Mouse (Mus musculus) erythroblast, adult 5-6 weeks (primary cell): Measurements from ENCODE around the gene 1110002E22Rik. TPM values are rescaled to one million over a fixed set of nuclear protein-coding genes. Genes with fewer than 3 reads are reported as not detected.
A peak's percentile ranks its signal among the peaks of the same experiment; 100 is the strongest.

Experiments
- ATAC-seq: replicated peaks from 2 replicates; pipeline ENCODE4 v1.8.0; 2016; ENCODE audit warnings: moderate number of reproducible peaks, mild to moderate bottlenecking, moderate TSS enrichment, inconsistent platforms; ENCODE audit not compliant: poor library complexity, low FRiP score, severe bottlenecking
- total RNA-seq, 2 experiments: library from RNA; stranded (forward) in 1 of 2; stranded (reverse) in 1 of 2; fragments of 150-400 nt in 1 of 2; fragments of 200-764, 138-1000 nt in 1 of 2; gene quantifications; 2 replicates each; pipeline versions ENCODE4 v1.2.3 to v1.2.4; 2015 to 2017; ENCODE audit warnings: low replicate concordance in 2 of 2

1110002E22Rik gene
- not detected in 2 replicates for total RNA-seq (2015; ENCODE audit: low replicate concordance)
- not detected in 2 replicates for total RNA-seq (2017; ENCODE audit: low replicate concordance)

DNA sequence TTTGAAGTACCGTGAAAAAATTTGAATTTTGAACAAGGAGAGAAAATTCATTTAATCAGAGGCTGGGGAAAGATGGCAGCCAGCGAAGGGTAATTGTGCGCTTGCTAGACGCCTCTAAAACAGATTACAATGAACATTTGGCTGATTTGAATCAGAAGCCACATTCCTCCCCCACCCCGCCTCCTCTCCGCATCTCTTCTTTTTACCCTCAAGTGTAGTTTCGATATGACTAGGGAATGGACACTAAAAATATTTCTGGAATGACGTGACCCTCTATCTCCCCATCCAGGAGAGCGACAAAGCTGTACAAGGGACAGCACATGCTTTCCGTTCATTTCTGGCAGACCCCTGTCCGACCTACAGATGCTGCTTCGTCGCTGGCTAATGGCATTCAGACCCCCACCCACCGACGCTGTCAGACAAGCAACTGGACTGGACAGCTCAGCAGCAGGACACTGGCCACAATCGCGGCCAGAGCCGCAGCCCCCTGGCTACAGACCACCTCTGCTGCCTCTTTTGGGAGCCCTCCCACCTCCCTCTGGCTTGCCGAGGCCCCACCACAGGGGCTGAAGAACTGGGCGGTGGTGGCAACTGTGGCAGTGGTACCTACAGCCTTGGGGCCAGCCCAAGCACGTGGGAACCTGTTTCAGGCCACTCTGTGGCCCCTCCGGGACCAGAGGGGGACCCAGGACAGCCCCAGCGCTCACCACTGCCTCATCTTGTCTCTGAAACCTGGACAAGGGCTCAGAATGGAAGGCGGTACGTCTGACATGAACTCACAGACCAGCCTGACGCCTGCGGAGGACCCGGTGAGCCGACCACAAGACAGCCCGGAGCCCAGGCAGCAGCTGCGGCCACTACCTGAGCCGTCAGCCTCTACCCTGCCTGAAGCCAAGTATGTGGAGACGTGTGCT lies at the start of gene 1110002E22Rik:
Gene 1110002E22Rik (plus strand): TSS at position 321 of the 914 bp plus-strand sequence.
- ATAC-seq = no peak

DNA sequence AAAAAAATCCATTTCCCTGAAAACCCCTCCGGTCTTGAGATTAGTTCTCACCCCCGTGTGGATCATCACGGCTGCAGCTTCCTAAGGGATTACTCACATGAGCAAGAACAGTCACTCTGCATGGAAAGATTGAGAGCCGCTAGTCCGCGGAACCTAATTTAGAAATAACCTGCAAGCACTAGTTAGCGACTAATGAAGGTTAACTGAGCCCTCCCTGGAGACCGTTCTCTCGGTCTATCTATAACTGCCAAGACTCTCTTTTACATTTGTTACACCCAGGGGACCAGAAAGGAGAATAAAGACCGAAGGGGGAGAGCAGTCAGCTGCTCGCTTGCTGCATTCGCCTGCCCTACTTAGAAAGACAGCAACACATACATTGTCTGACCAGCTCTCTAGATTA lies 48.0 kb upstream of the 1110002E22Rik start:
- ATAC-seq = no peak

DNA sequence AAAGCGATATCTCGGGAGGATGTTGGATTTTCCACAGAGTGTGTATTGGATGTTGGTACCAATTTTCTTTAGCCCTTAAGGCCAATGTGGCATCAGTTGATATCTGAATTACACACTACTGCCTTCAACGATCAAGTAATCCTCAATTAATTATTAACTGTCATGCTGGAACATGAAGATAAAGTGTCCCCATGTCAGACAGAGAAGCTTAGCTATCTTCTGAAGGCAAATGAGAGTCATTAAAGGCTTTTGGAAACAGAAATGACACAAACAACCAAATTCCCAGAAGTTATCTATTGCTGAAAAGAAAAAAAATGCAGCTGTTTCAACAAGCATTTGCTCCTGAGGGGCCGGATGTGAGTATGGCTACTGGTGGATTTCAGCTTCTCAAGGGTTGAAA lies 42.8 kb upstream of the 1110002E22Rik start:
- ATAC-seq = no peak

DNA sequence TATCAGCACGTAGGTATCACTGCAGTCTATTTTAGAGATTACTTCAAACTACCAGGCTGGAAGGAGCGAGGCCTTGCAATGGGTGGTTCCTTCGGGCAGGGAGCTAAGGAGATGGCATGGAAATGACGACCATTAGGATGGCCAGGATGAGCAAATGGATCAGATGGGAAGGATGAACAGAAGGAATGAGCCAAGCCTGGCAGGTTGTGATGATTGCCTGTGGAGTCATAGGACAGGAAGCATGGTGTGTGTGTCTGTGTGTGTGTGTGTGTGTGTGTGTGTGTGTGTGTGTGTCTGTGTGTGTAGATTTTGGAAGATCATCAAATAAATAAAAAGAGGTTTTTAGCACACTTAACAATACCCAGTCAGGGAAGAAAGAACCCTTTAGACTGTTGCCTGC lies 42.2 kb upstream of the 1110002E22Rik start:
- ATAC-seq = no peak

DNA sequence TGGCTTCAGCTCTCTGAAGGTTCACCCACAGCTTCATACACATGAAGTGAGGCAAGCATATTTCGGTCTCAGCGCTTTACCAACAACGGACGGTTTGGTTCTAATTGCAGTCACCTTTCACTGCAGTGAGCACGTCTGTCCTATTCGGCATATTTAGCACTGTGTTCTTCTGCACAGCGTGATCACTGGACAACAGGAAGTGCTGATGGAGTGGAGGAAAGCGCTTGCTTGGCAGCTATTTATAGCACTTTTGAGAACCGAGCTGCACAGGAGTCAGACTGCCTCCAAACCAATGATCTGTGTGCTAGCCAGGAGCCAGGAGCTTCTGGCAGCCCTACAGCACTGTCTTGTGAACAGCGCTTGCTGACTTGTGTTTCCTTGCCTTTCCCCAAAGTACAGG lies 38.6 kb upstream of the 1110002E22Rik start:
- no peak for ATAC-seq

DNA sequence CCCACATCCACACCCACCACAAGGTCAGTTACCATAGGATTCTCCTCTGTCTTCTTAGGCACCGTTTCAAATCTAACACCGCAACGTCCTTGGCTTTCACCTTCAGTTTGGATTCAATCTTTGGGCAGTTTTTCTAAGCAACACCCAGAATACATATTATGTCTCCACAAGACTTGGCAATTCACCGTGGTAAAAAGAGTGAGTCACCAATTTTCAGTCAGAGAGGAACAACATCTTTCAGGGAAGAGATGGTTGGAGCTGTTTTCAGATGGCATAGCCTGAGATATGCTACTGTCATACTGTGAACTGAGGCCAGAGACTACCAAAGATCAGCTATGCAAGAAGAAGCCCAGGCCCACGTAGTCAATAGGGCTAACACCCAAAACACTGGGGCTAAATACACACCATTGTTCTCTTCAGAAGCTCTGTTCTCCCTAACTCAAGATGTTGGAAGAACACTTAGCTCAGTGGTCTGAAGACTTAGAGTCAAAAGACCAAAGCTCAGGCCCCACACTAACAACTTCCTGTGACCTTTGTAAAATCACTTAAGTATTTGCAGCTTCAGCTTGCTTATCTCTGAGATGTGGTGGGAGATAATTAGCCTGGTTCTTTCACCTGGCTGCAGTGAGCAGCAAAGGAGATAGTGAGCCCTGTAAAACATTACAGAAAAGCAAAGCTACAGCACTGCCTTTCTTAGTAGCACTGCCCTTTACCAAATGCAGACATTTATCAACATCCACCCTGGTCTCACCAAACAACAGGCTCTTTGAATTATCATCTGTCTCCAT lies 37.1 kb upstream of the 1110002E22Rik start:
- ATAC-seq = no peak

DNA sequence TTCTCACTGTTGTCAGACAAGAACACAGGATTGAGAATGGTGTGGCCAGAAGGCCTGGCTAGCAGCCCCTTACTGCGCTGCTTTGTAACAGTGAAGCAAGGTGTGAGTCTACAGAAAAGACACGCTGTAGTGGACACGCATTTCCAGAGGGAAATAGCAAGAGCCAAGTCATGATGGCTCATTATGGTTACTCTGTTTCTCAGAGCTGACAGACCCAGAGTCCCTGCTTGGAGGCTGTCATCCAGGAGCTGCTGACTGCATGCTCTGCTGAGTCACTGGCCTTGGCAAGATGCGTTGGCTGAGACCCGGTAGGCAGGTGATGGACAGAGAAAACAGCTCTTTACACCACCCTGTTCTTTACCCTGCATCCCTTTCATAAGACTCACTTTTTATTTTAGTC lies 35.5 kb upstream of the 1110002E22Rik start:
- 0 out of 2 replicates have a peak, but pooled peaks have one; percentile 53 for ATAC-seq

DNA sequence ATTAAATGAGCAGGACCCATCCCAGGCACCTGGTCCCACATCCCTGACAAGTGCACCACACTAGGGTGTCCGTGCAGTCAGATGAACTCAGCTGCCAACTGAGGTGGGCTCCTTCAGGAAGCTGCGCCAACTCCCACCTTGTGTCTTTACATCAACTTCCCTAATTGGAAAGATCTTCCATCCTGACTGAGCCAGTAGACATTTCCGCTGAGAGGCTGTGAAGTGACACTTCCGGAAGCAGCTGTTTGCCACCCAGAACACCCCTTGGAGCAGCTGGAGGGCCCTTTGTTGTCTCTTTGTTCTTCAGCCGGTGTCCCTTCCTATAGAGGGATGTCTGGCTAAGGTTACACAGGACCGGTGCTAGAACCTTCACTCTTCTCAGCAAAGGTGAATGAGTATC lies 34.3 kb upstream of the 1110002E22Rik start:
- ATAC-seq = no peak

DNA sequence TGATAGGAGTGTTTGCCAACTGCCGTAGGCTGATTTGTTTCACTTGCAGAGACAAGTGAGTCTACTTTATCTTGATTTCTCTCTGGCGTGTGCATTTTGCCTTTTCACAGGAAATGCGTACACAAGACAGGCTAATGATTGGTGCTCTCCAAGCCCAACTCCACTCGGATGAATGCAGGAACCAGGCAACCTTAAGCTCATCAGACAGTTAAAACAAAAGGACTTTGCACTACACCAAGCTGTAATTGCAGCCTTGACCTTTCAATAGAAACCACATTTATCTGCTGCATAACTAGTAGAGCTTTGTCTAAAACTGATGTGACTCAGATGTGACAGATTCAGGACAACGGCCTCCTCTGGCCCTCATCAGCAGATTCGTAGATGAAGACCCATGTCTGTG lies 30.9 kb upstream of the 1110002E22Rik start:
- ATAC-seq = no peak

DNA sequence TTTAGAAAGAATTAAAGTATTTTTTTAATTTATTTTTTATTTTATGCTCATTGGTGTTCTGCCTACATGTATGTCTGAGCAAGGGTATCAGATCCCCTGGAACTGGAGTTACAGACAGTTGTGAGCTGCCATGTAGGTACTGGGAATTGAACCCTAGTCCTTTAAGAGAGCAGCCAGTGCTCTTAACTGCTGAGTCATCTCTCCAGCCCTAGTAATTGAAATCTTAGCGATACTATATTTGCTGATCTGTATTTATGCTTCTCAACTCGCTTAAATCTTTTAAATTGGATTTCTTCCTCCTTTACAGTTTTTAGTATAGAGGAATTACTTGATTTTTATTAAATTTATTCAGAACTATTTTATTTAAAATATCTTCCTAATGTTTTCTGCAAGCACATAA lies 23.9 kb upstream of the 1110002E22Rik start:
- no peak for ATAC-seq

DNA sequence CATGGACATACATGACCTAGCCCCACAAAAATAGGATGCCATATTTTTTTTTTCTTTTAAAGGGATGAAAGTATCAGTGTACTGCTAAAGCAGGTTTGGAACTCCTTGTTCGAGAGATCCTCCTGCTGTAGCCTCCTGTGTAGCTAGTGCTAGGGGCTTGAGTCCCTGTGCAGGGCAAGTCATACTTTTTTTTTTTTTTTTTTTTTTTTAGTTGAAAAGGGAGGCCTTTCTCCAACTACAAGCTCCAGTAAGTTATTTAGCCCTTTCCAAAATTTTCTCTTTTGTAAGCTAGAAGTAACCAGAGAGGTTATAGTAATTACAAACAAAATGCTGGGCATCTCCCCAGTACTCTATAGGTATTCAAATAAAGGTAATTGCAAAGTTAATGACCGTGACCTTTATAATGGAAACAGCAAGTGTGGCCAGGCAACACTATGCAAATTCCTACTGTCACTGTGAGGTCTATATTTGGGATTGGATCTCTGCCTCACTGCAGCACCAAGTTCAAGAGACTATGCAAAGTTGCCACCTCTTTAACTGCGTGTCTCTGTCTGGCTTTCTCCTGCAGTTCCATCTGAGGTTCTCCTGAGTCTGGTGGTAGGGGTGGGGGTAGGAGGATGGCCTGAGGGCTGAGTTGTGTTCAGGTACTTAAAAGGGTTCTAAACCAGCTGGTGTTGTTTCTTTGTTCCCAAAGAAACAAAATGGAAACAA lies 23.1 kb upstream of the 1110002E22Rik start:
- no peak for ATAC-seq

DNA sequence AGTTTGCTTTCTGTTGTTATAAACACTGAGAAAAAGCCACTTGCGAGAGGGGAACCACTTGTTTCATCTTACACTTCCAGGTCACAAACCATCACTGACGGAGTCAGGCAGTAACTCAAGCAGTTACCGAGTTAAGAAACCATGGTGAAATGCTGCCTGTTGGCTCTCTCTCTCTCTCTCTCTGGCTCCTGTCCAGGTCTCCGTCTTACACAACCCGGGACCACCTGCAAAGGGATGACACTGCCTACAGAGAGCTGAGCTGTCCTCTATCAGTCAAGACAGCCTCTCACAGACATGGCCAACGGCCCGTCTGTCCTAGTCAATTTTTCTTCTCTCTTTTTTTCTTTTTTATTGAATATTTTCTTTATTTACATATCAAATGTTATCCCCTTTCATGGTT lies 21.5 kb upstream of the 1110002E22Rik start:
- no peak for ATAC-seq

DNA sequence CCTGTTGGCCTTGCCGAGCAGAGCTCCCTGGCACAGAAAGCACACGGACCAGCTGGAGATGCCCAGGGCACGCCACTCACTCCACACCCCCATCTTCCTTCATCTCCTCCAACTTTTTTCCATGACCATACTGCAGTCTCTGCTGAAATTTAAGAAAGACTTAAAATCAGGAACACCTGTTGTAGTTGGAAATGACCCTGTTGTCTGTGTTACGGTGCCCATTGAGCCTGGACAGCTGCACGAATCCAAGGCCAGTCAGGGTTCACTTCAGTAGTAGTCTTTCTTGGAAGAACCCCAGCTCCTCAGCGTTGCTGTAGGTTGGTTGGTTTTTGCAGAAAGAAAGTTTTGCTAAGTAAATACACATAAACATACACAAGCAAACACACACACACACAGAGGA lies 15.3 kb upstream of the 1110002E22Rik start:
- ATAC-seq = no peak

DNA sequence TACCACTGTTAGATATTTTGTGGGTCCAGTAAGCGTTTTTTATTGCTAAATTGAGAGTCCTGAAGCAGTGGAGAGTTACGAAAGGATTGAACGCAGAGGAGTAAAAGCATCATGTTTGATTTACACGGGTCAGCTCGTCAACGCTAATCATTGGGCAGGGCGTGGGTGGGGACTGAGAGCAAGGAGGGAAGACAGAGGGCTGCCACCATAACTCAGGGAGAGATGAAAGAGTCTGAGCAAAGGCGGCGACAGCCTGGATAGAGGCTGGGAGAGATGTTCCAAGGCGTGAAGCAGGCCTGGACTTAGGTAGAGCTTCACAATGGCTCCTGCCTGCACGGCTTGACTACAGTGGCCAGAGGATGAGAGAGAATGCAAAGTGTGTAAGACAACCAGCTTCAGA lies 14.1 kb upstream of the 1110002E22Rik start:
- no peak for ATAC-seq

DNA sequence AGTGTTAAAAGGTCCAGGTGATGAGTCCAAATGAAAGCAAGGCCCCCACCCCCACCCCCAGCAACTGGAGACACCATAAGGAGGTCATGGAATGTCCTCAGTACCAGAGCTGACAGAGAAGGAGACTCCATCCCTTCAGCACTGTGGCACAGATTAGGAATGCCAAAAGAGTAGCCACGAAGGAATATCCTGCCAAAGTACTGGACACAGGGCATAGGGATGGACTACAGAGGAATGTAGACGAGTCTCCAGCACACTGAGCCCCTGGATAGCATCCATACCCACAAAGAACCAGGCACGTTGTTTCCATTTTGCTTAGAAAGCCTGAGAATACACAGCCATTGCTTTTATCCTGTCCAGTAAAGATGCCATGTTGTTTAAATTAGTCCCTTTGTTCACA lies 13.4 kb upstream of the 1110002E22Rik start:
- ATAC-seq = no peak

DNA sequence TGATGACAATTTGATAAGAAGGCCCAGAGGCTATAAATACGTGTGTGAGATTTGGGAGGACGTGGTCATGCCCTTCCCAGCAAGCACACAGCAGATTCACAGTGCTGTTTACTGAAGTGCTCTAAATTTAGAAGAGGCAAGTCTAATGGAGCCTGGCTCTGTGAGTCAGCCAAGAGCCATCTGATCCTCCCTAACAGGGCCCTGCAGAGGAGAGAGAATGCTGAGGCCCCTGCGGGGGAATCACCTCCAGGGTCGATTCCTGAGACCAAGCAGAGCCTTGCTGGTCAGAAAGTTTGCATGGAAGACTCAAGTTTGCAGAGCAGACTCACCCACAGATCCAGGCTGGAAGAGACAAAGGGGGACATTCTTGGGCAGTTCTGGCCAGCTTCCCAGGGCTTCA lies 10.9 kb upstream of the 1110002E22Rik start:
- no peak for ATAC-seq

DNA sequence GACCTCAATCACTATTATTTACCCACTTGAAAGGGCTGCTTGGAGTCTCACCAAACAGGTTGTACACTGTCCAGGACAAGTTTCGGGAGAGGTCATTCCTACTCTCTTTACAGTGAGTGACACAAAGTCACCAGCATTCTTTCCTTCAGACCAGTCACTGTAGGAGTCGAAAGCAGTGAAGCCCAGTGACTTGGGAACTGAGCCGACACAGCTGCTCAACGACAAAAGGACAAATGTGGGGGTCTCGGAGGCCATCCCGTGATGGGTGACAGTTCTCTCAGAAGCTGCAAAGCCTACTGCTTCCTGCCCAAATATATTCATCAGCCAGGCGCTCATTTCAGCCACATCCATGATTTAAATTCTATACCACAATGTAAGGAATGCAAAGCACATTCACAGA lies 7.9 kb upstream of the 1110002E22Rik start:
- ATAC-seq = no peak

DNA sequence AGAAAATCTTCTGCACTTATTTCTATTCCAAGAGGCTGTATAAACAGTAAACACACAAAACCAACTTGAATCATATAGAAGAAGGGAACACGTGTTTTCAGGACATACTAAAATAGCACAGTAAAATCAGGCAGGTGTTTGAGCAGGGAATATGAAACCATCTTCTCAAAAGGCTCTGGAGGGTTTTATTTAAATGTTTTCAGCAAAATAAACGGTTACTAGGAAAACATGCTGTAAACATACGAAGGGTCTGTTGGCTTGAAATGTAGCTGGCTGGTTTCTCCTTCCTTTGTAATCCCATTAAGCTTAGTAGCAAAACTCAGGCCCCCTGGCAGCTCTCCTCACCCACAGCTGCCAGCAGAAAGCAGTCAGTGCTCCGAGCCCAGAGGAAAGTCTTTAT lies 6.6 kb upstream of the 1110002E22Rik start:
- no peak for ATAC-seq

DNA sequence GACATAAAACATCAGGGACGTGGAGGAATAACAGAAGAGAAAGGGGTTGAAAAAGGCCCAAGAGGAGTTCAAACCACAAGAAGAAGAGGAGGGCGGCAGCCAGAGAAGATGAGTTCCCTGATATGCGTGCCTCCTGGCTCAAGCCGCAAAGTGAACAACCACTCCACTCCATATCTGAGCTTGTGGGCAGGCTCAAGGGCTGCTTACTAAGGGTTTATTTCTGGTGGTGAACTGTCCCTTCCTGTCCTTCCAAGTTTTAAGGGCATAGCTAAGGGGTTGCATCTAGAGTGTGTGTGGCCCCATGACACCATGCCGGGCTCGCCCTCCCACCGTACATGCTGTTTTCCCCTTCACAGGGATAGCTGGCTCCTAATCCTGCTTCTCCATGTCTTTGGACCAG lies 4.4 kb upstream of the 1110002E22Rik start:
- no peak for ATAC-seq

DNA sequence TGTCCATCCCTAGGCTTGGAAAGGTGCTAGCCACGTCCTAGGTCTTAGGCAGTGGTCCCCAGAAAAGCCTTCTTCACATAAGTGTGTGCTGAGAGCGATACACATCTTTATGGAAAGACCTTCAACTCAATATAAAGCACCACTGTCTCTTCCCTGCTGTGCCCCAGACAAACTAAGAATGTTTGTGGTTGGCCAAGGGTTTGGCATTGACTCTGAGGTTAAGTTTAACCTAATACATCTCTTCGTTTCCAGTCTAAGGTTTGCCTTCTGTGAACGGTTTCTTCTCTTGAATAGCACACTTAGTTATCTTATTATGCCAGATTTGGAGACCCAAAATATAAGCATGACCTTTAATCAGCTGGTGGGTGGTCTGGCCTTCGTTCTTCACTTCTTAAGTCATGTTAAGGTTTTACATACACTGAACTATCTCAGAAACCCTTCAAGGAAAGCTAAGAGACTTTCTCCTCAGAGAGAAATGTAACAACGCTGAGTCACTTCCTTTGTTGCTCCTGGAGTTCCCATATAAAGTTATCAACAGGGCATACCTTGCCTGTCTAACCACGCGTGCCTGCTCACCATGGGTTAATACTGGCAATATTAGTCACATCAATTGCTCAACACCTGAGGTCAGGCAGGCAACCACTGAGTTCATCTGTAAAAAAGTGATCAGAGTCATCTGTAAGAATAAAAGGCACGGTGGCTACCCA lies 3.5 kb upstream of the 1110002E22Rik start:
- ATAC-seq = no peak
